Mouse (Mus musculus): Measurements from ENCODE around the gene Atxn2. TPM values are rescaled to one million over a fixed set of nuclear protein-coding genes. Genes with fewer than 3 reads are reported as not detected.

The Atxn2 gene
- polyA plus RNA-seq, 1 experiment from 2014 or later, result 209 TPM

- in situ Hi-C loops (cut with MboI; ENCODE audit: low pct_unique_long_range_greater_than_20kb), result no loop called here
- H3K27me3 ChIP-seq, result no peaks in the 10 kb centered on the region
- no peak for DNase-seq (ENCODE audit: low read depth, low spot score)
- POLR2A ChIA-PET, result no interaction called here
- TF ChIP-seq CTCF (IDR thresholded peaks at IDR 0.05), result no peak
- CTCF ChIA-PET, result interaction anchor here (1.1 to 1.4 kb wide), 3 partner anchors 14 to 17 kb away, joined by 3 to 4 read pairs (median 3); no protein-coding TSS in a partner anchor
- ATAC-seq, result no peak
These were observed 46.8 kb downstream of the Atxn2 start for GRCm38 (mm10) chr5:121757900-121758299.

- ChIA-PET POLR2A (no interaction called here), CTCF (interaction anchor here (1.1 to 1.4 kb wide), 3 partner anchors 13 to 17 kb away, joined by 3 to 4 read pairs (median 3); no protein-coding TSS in a partner anchor)
- no peak for TF ChIP-seq CTCF (IDR thresholded peaks at IDR 0.05)
- no peaks in the 10 kb centered on the region for H3K27me3 ChIP-seq
- no peak for ATAC-seq
- no peak for DNase-seq (ENCODE audit: low read depth, low spot score)
- in situ Hi-C loops (cut with MboI; ENCODE audit: low pct_unique_long_range_greater_than_20kb), result no loop called here
These were observed 47.2 kb downstream of the Atxn2 start for GRCm38 (mm10) chr5:121758341-121758740.

GRCm38 (mm10) chr5:121759921-121760320, 48.8 kb downstream of the Atxn2 start:
- in situ Hi-C loops (cut with MboI; ENCODE audit: low pct_unique_long_range_greater_than_20kb), result no loop called here
- POLR2A ChIA-PET, result no interaction called here
- DNase-seq (ENCODE audit: low read depth, low spot score), result no peak
- no peaks in the 10 kb centered on the region for H3K27me3 ChIP-seq
- no peak for TF ChIP-seq CTCF (IDR thresholded peaks at IDR 0.05)
- CTCF ChIA-PET, result no interaction called here
- no peak for ATAC-seq

- in situ Hi-C loops (cut with MboI; ENCODE audit: low pct_unique_long_range_greater_than_20kb), result no loop called here
- no peaks in the 10 kb centered on the region for H3K27me3 ChIP-seq
- TF ChIP-seq CTCF (IDR thresholded peaks at IDR 0.05), result no peak
- CTCF ChIA-PET, result no interaction called here
- ATAC-seq, result no peak
- POLR2A ChIA-PET, result no interaction called here
- no peak for DNase-seq (ENCODE audit: low read depth, low spot score)
These were observed 50.3 kb downstream of the Atxn2 start for GRCm38 (mm10) chr5:121761459-121761858.

- no peaks in the 10 kb centered on the region for H3K27me3 ChIP-seq
- ChIA-PET POLR2A (no interaction called here), CTCF (interaction anchor here (0.9 to 1.3 kb wide), 4 partner anchors 8 to 18 kb away, joined by 3 to 4 read pairs (median 3); no protein-coding TSS in a partner anchor)
- no peak for TF ChIP-seq CTCF (IDR thresholded peaks at IDR 0.05)
- ATAC-seq (no peak), DNase-seq (ENCODE audit: low read depth, low spot score) (no peak)
- in situ Hi-C loops (cut with MboI; ENCODE audit: low pct_unique_long_range_greater_than_20kb), result no loop called here
These were observed 51.8 kb downstream of the Atxn2 start for GRCm38 (mm10) chr5:121762949-121763348.

- no peak for TF ChIP-seq CTCF (IDR thresholded peaks at IDR 0.05)
- in situ Hi-C loops (cut with MboI; ENCODE audit: low pct_unique_long_range_greater_than_20kb), result no loop called here
- CTCF ChIA-PET, result interaction anchor here (1.3 to 4.4 kb wide), 3 partner anchors 11 to 18 kb away, joined by 3 to 28 read pairs (median 6); no protein-coding TSS in a partner anchor
- ATAC-seq (no peak), DNase-seq (ENCODE audit: low read depth, low spot score) (no peak)
- POLR2A ChIA-PET, result interaction anchor here (1.7 kb wide), 1 partner anchor 10 kb away, joined by 3 read pairs; no protein-coding TSS in a partner anchor
- H3K27me3 ChIP-seq, result no peaks in the 10 kb centered on the region
These were observed 53.9 kb downstream of the Atxn2 start for GRCm38 (mm10) chr5:121765020-121765419.

GRCm38 (mm10) chr5:121766038-121766773, 55.1 kb downstream of the Atxn2 start:
- ATAC-seq (no peak), DNase-seq (ENCODE audit: low read depth, low spot score) (no peak)
- no peaks in the 10 kb centered on the region for H3K27me3 ChIP-seq
- ChIA-PET POLR2A (interaction anchor here (2.2 kb wide), 1 partner anchor 10 kb away, joined by 4 read pairs; no protein-coding TSS in a partner anchor), CTCF (interaction anchor here (1.1 to 4.4 kb wide), 5 partner anchors 11 to 36 kb away, joined by 3 to 28 read pairs (median 4); no protein-coding TSS in a partner anchor)
- TF ChIP-seq CTCF (IDR thresholded peaks at IDR 0.05), result peak; percentile 55
- in situ Hi-C loops (cut with MboI; ENCODE audit: low pct_unique_long_range_greater_than_20kb), result no loop called here

- ChIA-PET CTCF (interaction anchor here (1.1 to 4.4 kb wide), 4 partner anchors 10 to 23 kb away, joined by 3 to 28 read pairs (median 4); no protein-coding TSS in a partner anchor), POLR2A (interaction anchor here (2.2 kb wide), 1 partner anchor 9 kb away, joined by 4 read pairs; no protein-coding TSS in a partner anchor)
- no peak for DNase-seq (ENCODE audit: low read depth, low spot score)
- ATAC-seq, result no peak
- H3K27me3 ChIP-seq, result no peaks in the 10 kb centered on the region
- in situ Hi-C loops (cut with MboI; ENCODE audit: low pct_unique_long_range_greater_than_20kb), result no loop called here
- TF ChIP-seq CTCF (IDR thresholded peaks at IDR 0.05), result no peak
These were observed 56.4 kb downstream of the Atxn2 start for GRCm38 (mm10) chr5:121767564-121767963.

- in situ Hi-C loops (cut with MboI; ENCODE audit: low pct_unique_long_range_greater_than_20kb), result no loop called here
- ChIA-PET CTCF (interaction anchor here (0.7 to 1.2 kb wide), 3 partner anchors 11 to 84 kb away, joined by 3 to 4 read pairs (median 4); no protein-coding TSS in a partner anchor), POLR2A (no interaction called here)
- no peak for DNase-seq (ENCODE audit: low read depth, low spot score)
- no peak for ATAC-seq
- no peaks in the 10 kb centered on the region for H3K27me3 ChIP-seq
- TF ChIP-seq CTCF (IDR thresholded peaks at IDR 0.05), result no peak
These were observed 58.7 kb downstream of the Atxn2 start for GRCm38 (mm10) chr5:121769827-121770226.

GRCm38 (mm10) chr5:121771611-121772010, 60.5 kb downstream of the Atxn2 start:
- CTCF ChIA-PET, result interaction anchor here (1.0 to 1.5 kb wide), 3 partner anchors 12 to 15 kb away, joined by 3 to 4 read pairs (median 3); no protein-coding TSS in a partner anchor
- H3K27me3 ChIP-seq, result no peaks in the 10 kb centered on the region
- POLR2A ChIA-PET, result interaction anchor here (0.6 kb wide), 1 partner anchor 31 kb away, joined by 3 read pairs; no protein-coding TSS in a partner anchor
- no peak for TF ChIP-seq CTCF (IDR thresholded peaks at IDR 0.05)
- DNase-seq (ENCODE audit: low read depth, low spot score) (no peak), ATAC-seq (no peak)
- in situ Hi-C loops (cut with MboI; ENCODE audit: low pct_unique_long_range_greater_than_20kb), result no loop called here

Data from Patski (cell line).